Mouse (Mus musculus) bone marrow macrophage, adult 2 months (primary cell): ENCODE measurements at regions not wholly inside any gene's neighbourhood (a gene's known extent, or its start where the extent isn't known, plus 50 kb on each side); places are given as distances from the start of the nearest gene placed in this dataset.

Source experiments
- CTCF ChIP-seq: IDR thresholded peaks from 2 replicates; pipeline ENCODE4 v1.5.1; 2012; ENCODE audit warnings: low read depth, mild to moderate bottlenecking, low read length, moderate library complexity
- POLR2A ChIP-seq: IDR thresholded peaks from 2 replicates; pipeline ENCODE4 v1.6.1; 2012; ENCODE audit warnings: mild to moderate bottlenecking, low read depth, low read length, borderline replicate concordance

- TF ChIP-seq CTCF (no peak), POLR2A (no peak)
Measured at GRCm38 (mm10) chr16:76477474-76477873, 103.8 kb upstream of the Nrip1 start.
